Mouse (Mus musculus): ENCODE measurements around the gene Ugt1a6b. TPM values are rescaled to one million over a fixed set of nuclear protein-coding genes. Genes with fewer than 3 reads are reported as not detected.
"Not testable (repeated sequence)": the region's sequence is repeated elsewhere in the genome, so short reads cannot be mapped to it uniquely, and the experiment has no call there.

Gene Ugt1a6b
- polyA plus RNA-seq, 1 experiment from 2014 or later = 10.9 TPM

GRCm38 (mm10) chr1:88125827-88126360 lies 22.8 kb downstream of the Ugt1a6b start:
- 55% methylated on average over 4 of the region's 4 CpGs for WGBS (ENCODE audit: insufficient replicate concordance)
- not testable (repeated sequence) for H3K9ac ChIP-seq; H3K4me2 ChIP-seq; H3K36me3 ChIP-seq (replicated peaks); ATAC-seq (ENCODE audit: insufficient read depth); H3K27me3 ChIP-seq; H3K9me3 ChIP-seq (replicated peaks); H3K27ac ChIP-seq (replicated peaks); H3K4me3 ChIP-seq (replicated peaks); H3K4me1 ChIP-seq (replicated peaks)

GRCm38 (mm10) chr1:88129091-88129490 lies 26.0 kb downstream of the Ugt1a6b start:
- H3K4me2 ChIP-seq; H3K27ac ChIP-seq (replicated peaks); H3K9ac ChIP-seq; H3K27me3 ChIP-seq; H3K4me3 ChIP-seq (replicated peaks); H3K9me3 ChIP-seq (replicated peaks); ATAC-seq (ENCODE audit: insufficient read depth); H3K36me3 ChIP-seq (replicated peaks); H3K4me1 ChIP-seq (replicated peaks): not testable (repeated sequence)
- 65% methylated on average over 2 of the region's 2 CpGs for WGBS (ENCODE audit: insufficient replicate concordance)

- H3K9ac ChIP-seq; H3K4me1 ChIP-seq (replicated peaks); H3K4me2 ChIP-seq; H3K27me3 ChIP-seq; H3K9me3 ChIP-seq (replicated peaks); H3K27ac ChIP-seq (replicated peaks); H3K4me3 ChIP-seq (replicated peaks); ATAC-seq (ENCODE audit: insufficient read depth); H3K36me3 ChIP-seq (replicated peaks): not testable (repeated sequence)
- 66% methylated on average over 1 of the region's 1 CpGs for WGBS (ENCODE audit: insufficient replicate concordance)
These were observed 27.2 kb downstream of the Ugt1a6b start for GRCm38 (mm10) chr1:88130223-88130622.

GRCm38 (mm10) chr1:88133908-88134456 lies 30.9 kb downstream of the Ugt1a6b start:
- no peak overlapping the region for H3K4me2 ChIP-seq
- ATAC-seq (ENCODE audit: insufficient read depth) = no peak
- H3K4me1 ChIP-seq (replicated peaks) = peaks cover 18% of the 10 kb centered on the region; the same call in 1 of the 2 replicates
- H3K9me3 ChIP-seq (replicated peaks) = no peaks in the 10 kb centered on the region
- no peak overlapping the region for H3K4me3 ChIP-seq (replicated peaks)
- no peak overlapping the region for H3K27ac ChIP-seq (replicated peaks)
- no peaks in the 10 kb centered on the region for H3K27me3 ChIP-seq
- WGBS (ENCODE audit: insufficient replicate concordance) = 25% methylated on average over 3 of the region's 3 CpGs
- no peak overlapping the region for H3K9ac ChIP-seq
- H3K36me3 ChIP-seq (replicated peaks) = no peaks in the 10 kb centered on the region

- H3K4me3 ChIP-seq (replicated peaks); H3K27me3 ChIP-seq; H3K9ac ChIP-seq; H3K4me2 ChIP-seq; ATAC-seq (ENCODE audit: insufficient read depth); H3K36me3 ChIP-seq (replicated peaks); H3K9me3 ChIP-seq (replicated peaks); H3K27ac ChIP-seq (replicated peaks): not testable (repeated sequence)
- 12% methylated on average over 5 of the region's 5 CpGs for WGBS (ENCODE audit: insufficient replicate concordance)
- peaks cover 18% of the 10 kb centered on the region; the same call in 1 of the 2 replicates for H3K4me1 ChIP-seq (replicated peaks)
These were observed 31.5 kb downstream of the Ugt1a6b start, which contains the start of gene Ugt1a6a for GRCm38 (mm10) chr1:88134457-88135011. Ugt1a6a (plus strand) TSS chr1:88134809.

GRCm38 (mm10) chr1:88135229-88135904 lies 32.3 kb downstream of the Ugt1a6b start:
- not testable (repeated sequence) for H3K9me3 ChIP-seq (replicated peaks); ATAC-seq (ENCODE audit: insufficient read depth); H3K9ac ChIP-seq; H3K4me2 ChIP-seq; H3K27me3 ChIP-seq; H3K36me3 ChIP-seq (replicated peaks); H3K4me3 ChIP-seq (replicated peaks); H3K27ac ChIP-seq (replicated peaks)
- WGBS (ENCODE audit: insufficient replicate concordance) = 63% methylated on average over 6 of the region's 6 CpGs
- peaks cover 18% of the 10 kb centered on the region; the same call in 1 of the 2 replicates for H3K4me1 ChIP-seq (replicated peaks)

GRCm38 (mm10) chr1:88136646-88137045 lies 33.6 kb downstream of the Ugt1a6b start:
- Histone ChIP-seq H3K4me1 (replicated peaks) (peaks cover 18% of the 10 kb centered on the region; the same call in 1 of the 2 replicates), H3K27me3 (no peaks in the 10 kb centered on the region), H3K27ac (replicated peaks) (no peak overlapping the region), H3K4me2 (no peak overlapping the region), H3K36me3 (replicated peaks) (no peaks in the 10 kb centered on the region), H3K4me3 (replicated peaks) (no peak overlapping the region), H3K9me3 (replicated peaks) (no peaks in the 10 kb centered on the region), H3K9ac (no peak overlapping the region)
- no peak for ATAC-seq (ENCODE audit: insufficient read depth)
- WGBS (ENCODE audit: insufficient replicate concordance) = 51% methylated on average over 2 of the region's 2 CpGs

- no peaks in the 10 kb centered on the region for H3K9me3 ChIP-seq (replicated peaks)
- H3K4me3 ChIP-seq (replicated peaks) = no peak overlapping the region
- no peak overlapping the region for H3K4me2 ChIP-seq
- ATAC-seq (ENCODE audit: insufficient read depth) = no peak
- H3K27ac ChIP-seq (replicated peaks) = no peak overlapping the region
- no peak overlapping the region for H3K9ac ChIP-seq
- no peaks in the 10 kb centered on the region for H3K27me3 ChIP-seq
- 63% methylated on average over 3 of the region's 3 CpGs for WGBS (ENCODE audit: insufficient replicate concordance)
- H3K36me3 ChIP-seq (replicated peaks) = no peaks in the 10 kb centered on the region
- H3K4me1 ChIP-seq (replicated peaks) = peaks cover 18% of the 10 kb centered on the region; the same call in 1 of the 2 replicates
These were observed 34.2 kb downstream of the Ugt1a6b start for GRCm38 (mm10) chr1:88137264-88137663.

GRCm38 (mm10) chr1:88138145-88138544 lies 35.1 kb downstream of the Ugt1a6b start:
- no peak overlapping the region for H3K4me3 ChIP-seq (replicated peaks)
- H3K9me3 ChIP-seq (replicated peaks) = no peaks in the 10 kb centered on the region
- no peaks in the 10 kb centered on the region for H3K36me3 ChIP-seq (replicated peaks)
- no peaks in the 10 kb centered on the region for H3K27me3 ChIP-seq
- H3K9ac ChIP-seq = no peak overlapping the region
- H3K27ac ChIP-seq (replicated peaks) = no peak overlapping the region
- no peak for ATAC-seq (ENCODE audit: insufficient read depth)
- peaks cover 18% of the 10 kb centered on the region; the same call in 1 of the 2 replicates for H3K4me1 ChIP-seq (replicated peaks)
- WGBS (ENCODE audit: insufficient replicate concordance) = 64% methylated on average over 1 of the region's 1 CpGs
- H3K4me2 ChIP-seq = no peak overlapping the region

GRCm38 (mm10) chr1:88140492-88140891 lies 37.4 kb downstream of the Ugt1a6b start:
- H3K9ac ChIP-seq; H3K27ac ChIP-seq (replicated peaks): not testable (repeated sequence)

GRCm38 (mm10) chr1:88143966-88144675 lies 41.1 kb downstream of the Ugt1a6b start:
- WGBS (ENCODE audit: insufficient replicate concordance) = 4% methylated on average over 5 of the region's 5 CpGs
- H3K4me2 ChIP-seq; H3K4me1 ChIP-seq (replicated peaks); H3K4me3 ChIP-seq (replicated peaks); H3K9ac ChIP-seq; H3K36me3 ChIP-seq (replicated peaks); H3K27me3 ChIP-seq; ATAC-seq (ENCODE audit: insufficient read depth); H3K27ac ChIP-seq (replicated peaks); H3K9me3 ChIP-seq (replicated peaks): not testable (repeated sequence)

More at GRCm38 (mm10) chr1:88140492-88140891, 37.4 kb downstream of the Ugt1a6b start:
- 24% methylated on average over 1 of the region's 1 CpGs for WGBS (ENCODE audit: insufficient replicate concordance)
- not testable (repeated sequence) for H3K9me3 ChIP-seq (replicated peaks); H3K27me3 ChIP-seq; H3K4me3 ChIP-seq (replicated peaks); H3K36me3 ChIP-seq (replicated peaks); H3K4me2 ChIP-seq
- H3K4me1 ChIP-seq (replicated peaks) = 0 out of 2 replicates have a peak, but pooled peaks cover 12% of the 10 kb centered on the region
- peak; percentile 94 for ATAC-seq (ENCODE audit: insufficient read depth)
